Mouse (Mus musculus): ENCODE data around the gene Atp6v0d1. TPM values are rescaled to one million over a fixed set of nuclear protein-coding genes. Genes with fewer than 3 reads are reported as not detected.

Atp6v0d1 gene
- polyA plus RNA-seq, 1 experiment from 2014 or later, result 143 TPM

DNA sequence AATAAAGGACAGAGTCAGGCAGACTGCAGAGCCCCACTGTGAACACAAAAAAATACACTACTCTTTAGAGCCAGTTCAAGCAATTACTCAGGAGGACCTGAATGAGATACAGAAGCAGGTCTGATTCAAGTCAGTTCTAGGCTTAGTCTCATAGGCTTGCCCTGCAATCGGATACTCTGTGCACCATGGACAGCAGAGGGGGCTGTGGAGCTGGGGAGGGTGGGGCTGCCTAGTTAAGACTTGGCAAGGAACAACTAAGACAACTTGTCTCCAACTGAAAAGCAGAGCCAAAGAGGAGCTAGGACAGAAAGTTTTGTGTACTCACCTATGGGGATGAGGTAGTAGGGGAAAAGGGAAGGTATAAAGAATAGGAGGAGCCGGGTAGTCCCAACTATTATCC, 34.1 kb downstream of the Atp6v0d1 start:
- WGBS, result 61% methylated on average over 2 of the region's 2 CpGs

DNA sequence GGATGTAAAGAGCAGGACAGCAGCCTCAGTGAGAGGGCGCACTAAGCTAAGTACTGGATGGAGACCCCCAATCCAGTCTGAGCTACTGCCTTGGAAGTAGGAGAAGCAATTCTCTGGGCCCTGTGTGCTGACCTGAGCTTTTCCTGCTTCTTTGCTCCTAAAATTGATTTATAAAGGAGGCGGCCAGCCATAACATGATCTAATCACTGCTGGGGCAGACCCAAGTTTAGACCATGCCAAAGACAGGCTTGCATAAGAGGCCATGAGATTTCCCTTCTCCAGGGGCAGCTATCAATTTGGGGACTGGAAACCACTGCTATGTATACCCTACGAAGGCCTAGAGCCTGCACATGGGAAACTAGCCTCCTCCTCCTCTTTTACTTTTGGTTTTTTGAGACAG, 36.6 kb downstream of the Atp6v0d1 start:
- peaks cover 11% of the 10 kb centered on the region; the same call in 1 of the 2 replicates for H3K4me1 ChIP-seq
- no peak overlapping the region for H3K9ac ChIP-seq
- H3K27me3 ChIP-seq (replicated peaks), result no peaks in the 10 kb centered on the region
- H3K36me3 ChIP-seq, result peaks cover 40% of the 10 kb centered on the region
- H3K4me3 ChIP-seq, result no peak overlapping the region
- no peak overlapping the region for H3K27ac ChIP-seq
- WGBS, result 91% methylated on average over 3 of the region's 3 CpGs
- no peak overlapping the region for H3K4me2 ChIP-seq (replicated peaks)
- no peaks in the 10 kb centered on the region for H3K9me3 ChIP-seq
- ATAC-seq (ENCODE audit: low FRiP score, low read depth), result no peak

More for the DNA sequence above, 34.1 kb downstream of the Atp6v0d1 start:
- ATAC-seq (ENCODE audit: low FRiP score, low read depth), result no peak
- H3K9ac ChIP-seq, result no peak overlapping the region
- no peak overlapping the region for H3K4me3 ChIP-seq
- no peaks in the 10 kb centered on the region for H3K9me3 ChIP-seq
- no peak overlapping the region for H3K4me2 ChIP-seq (replicated peaks)
- H3K27me3 ChIP-seq (replicated peaks), result no peaks in the 10 kb centered on the region
- no peak overlapping the region for H3K27ac ChIP-seq
- peaks cover 40% of the 10 kb centered on the region for H3K36me3 ChIP-seq
- H3K4me1 ChIP-seq, result peaks cover 11% of the 10 kb centered on the region; the same call in 1 of the 2 replicates

DNA sequence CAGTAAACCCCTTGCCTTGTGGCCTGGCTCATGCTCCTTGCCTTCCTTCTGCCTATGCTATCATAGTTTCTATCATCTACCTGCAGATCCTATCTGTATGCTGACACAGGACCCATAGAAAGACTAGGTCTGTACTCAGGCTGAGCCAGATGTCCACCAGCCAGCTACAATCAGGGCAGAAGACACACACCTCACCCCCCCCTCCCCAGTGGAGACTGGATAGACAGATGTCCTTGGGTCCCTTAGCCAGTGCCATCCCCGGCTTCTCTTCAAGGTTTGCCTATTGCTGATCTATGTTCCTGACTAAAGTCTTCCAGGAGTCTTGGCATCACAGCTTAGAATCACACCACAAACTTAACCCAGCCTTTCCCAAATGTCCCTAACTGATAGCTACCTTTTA, 37.6 kb downstream of the Atp6v0d1 start:
- 92% methylated on average over 1 of the region's 1 CpGs for WGBS
- Histone ChIP-seq H3K27me3 (replicated peaks) (no peaks in the 10 kb centered on the region), H3K36me3 (peaks cover 50% of the 10 kb centered on the region), H3K9ac (no peak overlapping the region), H3K9me3 (no peaks in the 10 kb centered on the region), H3K4me1 (peaks cover 6% of the 10 kb centered on the region; the same call in 1 of the 2 replicates), H3K4me2 (replicated peaks) (no peak overlapping the region), H3K27ac (no peak overlapping the region), H3K4me3 (no peak overlapping the region)
- ATAC-seq (ENCODE audit: low FRiP score, low read depth), result no peak

DNA sequence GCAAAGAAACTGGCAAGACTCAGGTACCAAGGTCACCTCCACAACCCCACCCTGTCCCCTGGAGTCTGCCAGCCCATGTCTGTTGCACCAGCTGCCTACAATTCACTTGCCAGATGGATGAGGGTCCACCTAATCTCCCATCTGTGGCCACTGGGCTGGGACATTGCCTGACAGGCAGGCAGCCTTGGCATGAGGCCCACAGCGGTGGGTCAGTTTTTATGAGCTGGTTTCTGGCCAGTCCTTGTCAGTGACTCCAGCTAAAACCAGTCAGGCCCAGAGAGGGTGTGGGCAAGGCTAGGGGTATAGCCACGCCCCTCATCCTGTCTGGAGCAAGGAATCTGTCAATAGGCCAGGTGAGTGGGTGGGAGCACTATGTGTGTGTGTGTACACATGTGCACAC, 38.7 kb downstream of the Atp6v0d1 start:
- Histone ChIP-seq H3K27me3 (replicated peaks) (no peaks in the 10 kb centered on the region), H3K4me1 (peaks cover 6% of the 10 kb centered on the region; the same call in 1 of the 2 replicates), H3K27ac (no peak overlapping the region), H3K36me3 (peaks cover 60% of the 10 kb centered on the region), H3K9me3 (no peaks in the 10 kb centered on the region), H3K9ac (no peak overlapping the region), H3K4me2 (replicated peaks) (no peak overlapping the region), H3K4me3 (no peak overlapping the region)
- 76% methylated on average over 2 of the region's 2 CpGs for WGBS
- no peak for ATAC-seq (ENCODE audit: low FRiP score, low read depth)

DNA sequence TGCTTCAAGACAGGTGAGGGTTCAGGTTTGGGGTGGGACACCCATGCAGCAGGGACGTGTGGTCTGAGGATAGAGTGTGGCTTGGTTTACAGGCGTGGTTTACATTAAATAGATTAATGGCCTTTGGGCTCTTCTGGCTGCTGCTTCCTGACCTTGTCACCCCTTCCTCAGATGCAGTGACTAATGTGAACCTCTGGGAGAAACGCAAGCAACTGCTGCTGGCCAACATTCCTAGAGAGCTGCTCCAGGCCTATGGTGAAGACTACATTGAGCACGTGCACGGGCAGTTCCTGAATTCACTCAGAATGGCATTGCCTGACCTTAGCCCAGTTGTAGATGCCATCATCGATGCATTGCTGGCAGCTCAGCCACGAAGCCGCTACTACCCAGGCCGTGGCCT, 43.0 kb downstream of the Atp6v0d1 start:
- 72% methylated on average over 9 of the region's 9 CpGs for WGBS
- no peak for ATAC-seq (ENCODE audit: low FRiP score, low read depth)
- Histone ChIP-seq H3K9ac (no peak overlapping the region), H3K36me3 (peaks cover 40% of the 10 kb centered on the region), H3K27me3 (replicated peaks) (0 out of 2 replicates have a peak, but pooled peaks cover 3% of the 10 kb centered on the region), H3K27ac (no peak overlapping the region), H3K9me3 (no peaks in the 10 kb centered on the region), H3K4me1 (peaks cover 36% of the 10 kb centered on the region), H3K4me2 (replicated peaks) (no peak overlapping the region), H3K4me3 (no peak overlapping the region)

DNA sequence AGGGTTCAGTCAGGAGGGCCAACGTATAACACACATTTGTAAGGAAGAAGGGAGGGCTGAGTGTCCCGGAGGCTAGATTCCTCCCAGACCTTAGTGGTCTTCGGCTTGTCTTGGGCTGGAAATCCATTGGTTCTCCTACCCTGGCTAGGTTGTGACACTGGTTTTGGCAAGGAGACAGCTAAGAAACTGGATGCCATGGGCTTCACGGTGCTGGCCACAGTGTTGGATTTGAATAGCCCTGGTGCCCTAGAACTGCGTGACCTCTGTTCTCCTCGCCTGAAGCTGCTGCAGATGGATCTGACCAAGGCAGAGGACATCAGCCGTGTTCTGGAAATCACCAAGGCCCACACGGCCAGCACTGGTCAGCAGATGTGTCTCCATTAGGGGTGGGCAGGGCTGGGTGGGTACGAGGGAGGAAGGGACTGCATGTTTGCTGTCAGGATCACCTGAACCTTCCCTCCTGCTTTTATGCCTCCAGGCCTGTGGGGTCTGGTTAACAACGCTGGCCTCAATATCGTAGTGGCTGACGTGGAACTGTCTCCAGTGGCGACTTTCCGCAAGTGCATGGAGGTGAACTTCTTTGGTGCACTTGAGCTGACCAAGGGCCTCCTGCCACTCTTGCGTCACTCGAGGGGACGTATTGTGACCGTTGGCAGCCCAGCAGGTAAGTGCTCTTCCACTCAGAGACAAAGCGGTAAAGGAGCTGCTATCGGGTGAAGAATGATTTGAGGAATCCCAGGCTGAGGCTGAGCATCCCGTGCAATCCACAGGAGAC, 43.7 kb downstream of the Atp6v0d1 start:
- Histone ChIP-seq H3K27me3 (replicated peaks) (0 out of 2 replicates have a peak, but pooled peaks cover 3% of the 10 kb centered on the region), H3K4me2 (replicated peaks) (no peak overlapping the region), H3K27ac (no peak overlapping the region), H3K4me3 (no peak overlapping the region), H3K9me3 (no peaks in the 10 kb centered on the region), H3K4me1 (peaks cover 41% of the 10 kb centered on the region), H3K9ac (no peak overlapping the region), H3K36me3 (peaks cover 40% of the 10 kb centered on the region)
- 88% methylated on average over 21 of the region's 21 CpGs for WGBS
- ATAC-seq (ENCODE audit: low FRiP score, low read depth), result no peak

DNA sequence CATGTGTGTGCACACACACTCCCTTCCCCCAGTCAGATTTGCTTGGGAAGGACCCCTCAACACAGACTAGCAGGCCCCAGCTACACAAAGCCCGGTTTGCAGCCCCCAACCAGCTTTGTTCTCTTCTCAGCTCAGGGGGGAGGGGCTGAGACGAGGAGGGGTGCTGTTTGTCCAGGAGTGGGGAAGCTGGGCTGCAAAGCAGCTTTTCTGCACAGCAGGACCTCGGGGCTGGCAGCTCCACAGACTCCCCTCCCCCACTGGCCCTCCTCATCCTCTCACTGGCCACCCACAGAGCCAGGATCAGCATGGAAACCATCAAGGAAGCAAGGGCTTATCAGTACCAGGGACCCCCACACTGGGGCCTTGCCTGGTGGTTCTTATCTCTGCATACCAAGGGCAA, 44.8 kb downstream of the Atp6v0d1 start:
- 0 out of 2 replicates have a peak overlapping the region, but pooled peaks have one; percentile 63 for H3K4me3 ChIP-seq
- H3K36me3 ChIP-seq, result peaks cover 34% of the 10 kb centered on the region
- 0% methylated on average over 3 of the region's 3 CpGs for WGBS
- peaks cover 49% of the 10 kb centered on the region for H3K4me1 ChIP-seq
- no peaks in the 10 kb centered on the region for H3K9me3 ChIP-seq
- no peak overlapping the region for H3K9ac ChIP-seq
- H3K27me3 ChIP-seq (replicated peaks), result peaks cover 10% of the 10 kb centered on the region; the same call in 1 of the 2 replicates
- H3K27ac ChIP-seq, result 0 out of 2 replicates have a peak overlapping the region, but pooled peaks have one; percentile 38
- 0 out of 2 replicates have a peak, but pooled peaks have one; percentile 14 for ATAC-seq (ENCODE audit: low FRiP score, low read depth)
- peak overlapping the region; percentile 96 for H3K4me2 ChIP-seq (replicated peaks)

DNA sequence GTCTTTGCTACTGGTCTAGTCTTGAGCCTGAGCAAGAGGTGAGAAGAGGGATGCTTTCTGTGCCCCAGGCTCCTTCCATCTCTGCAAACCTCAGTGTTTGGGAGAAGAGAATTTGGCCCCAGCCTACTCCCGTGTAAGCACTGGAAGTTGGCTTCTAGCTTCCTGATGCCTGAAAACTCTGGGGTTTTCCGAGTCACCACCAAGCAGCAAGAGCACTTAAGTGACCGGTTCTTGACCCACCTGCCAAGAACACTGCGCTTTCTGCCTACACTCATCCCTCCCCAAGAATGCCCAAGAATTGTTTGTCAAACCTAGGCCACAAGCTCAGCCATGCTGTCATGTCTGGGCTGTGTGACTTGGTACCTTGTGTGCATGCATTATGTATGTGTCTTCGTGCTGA, 45.3 kb downstream of the Atp6v0d1 start:
- Histone ChIP-seq H3K4me3 (peak overlapping the region; percentile 63; the same call in 1 of the 2 replicates), H3K9ac (0 out of 2 replicates have a peak overlapping the region, but pooled peaks have one; percentile 10), H3K9me3 (no peaks in the 10 kb centered on the region), H3K27me3 (replicated peaks) (peaks cover 10% of the 10 kb centered on the region; the same call in 1 of the 2 replicates), H3K4me1 (peaks cover 52% of the 10 kb centered on the region), H3K27ac (no peak overlapping the region), H3K36me3 (peaks cover 34% of the 10 kb centered on the region), H3K4me2 (replicated peaks) (peak overlapping the region; percentile 96)
- 33% methylated on average over 5 of the region's 5 CpGs for WGBS
- no peak for ATAC-seq (ENCODE audit: low FRiP score, low read depth)

DNA sequence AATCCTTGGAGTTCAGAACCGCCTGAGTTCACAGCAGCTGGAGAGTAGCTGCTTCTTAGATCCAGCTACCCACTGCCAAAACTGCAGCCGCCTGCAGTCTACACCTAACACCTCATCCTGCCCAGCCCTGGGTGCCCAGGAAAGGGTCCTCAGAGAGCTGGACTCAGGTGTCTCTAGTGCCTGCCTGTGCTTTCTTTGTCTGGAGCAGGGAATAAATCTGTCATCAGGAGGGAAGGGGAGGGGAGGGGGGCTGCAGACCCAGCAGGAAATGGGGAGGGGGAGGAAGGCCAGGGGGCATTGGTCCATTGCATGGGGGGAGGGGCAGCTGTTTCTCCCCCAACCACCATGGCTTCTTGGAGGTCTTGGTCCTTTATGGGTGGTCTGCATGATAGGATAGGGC, 46.3 kb downstream of the Atp6v0d1 start:
- Histone ChIP-seq H3K4me3 (peak overlapping the region; percentile 63), H3K9ac (peak overlapping the region; percentile 81), H3K4me1 (peaks cover 52% of the 10 kb centered on the region), H3K27ac (peak overlapping the region; percentile 47; the same call in 1 of the 2 replicates), H3K36me3 (peaks cover 24% of the 10 kb centered on the region), H3K9me3 (no peaks in the 10 kb centered on the region), H3K27me3 (replicated peaks) (peaks cover 10% of the 10 kb centered on the region; the same call in 1 of the 2 replicates), H3K4me2 (replicated peaks) (peak overlapping the region; percentile 96)
- WGBS, result 3% methylated on average over 2 of the region's 2 CpGs
- ATAC-seq (ENCODE audit: low FRiP score, low read depth), result 0 out of 2 replicates have a peak, but pooled peaks have one; percentile 5

DNA sequence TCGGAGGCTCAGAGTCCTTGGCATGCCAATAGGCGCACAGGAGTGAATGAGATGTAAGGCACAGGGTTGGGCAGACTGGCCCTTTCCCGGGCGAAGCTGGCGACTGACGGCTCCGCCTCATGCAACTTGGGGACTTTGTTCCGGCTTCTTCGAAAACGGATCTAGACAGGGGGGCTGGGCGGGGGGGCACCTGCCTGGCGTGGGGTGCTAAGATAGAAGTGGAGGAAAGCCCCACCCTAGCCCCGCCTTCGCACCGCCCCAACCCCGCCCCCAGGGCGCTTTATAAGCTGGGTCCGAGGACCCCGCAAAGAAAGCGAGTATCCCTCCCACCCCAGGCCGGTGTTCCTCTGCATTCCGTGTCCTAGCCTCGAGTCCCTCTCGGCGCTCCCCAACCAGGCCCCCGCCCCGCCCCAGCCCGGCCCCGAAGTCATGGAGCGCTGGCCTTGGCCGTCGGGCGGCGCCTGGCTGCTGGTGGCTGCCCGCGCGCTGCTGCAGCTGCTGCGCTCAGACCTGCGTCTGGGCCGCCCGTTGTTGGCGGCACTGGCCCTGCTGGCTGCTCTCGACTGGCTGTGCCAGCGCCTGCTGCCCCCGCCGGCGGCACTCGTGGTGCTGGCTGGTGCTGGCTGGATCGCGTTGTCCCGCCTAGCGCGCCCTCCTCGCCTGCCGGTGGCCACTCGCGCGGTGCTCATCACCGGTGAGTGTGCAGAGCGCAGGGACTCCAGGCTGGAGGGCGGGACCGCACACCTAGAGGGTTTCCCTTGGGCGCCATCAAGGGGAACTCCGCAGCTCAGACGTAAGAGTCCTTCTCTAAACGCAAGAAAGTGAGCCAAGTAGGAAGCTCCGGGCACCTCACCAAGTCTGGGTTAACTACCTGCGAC, 47.2 kb downstream of the Atp6v0d1 start, which contains the start of gene Hsd11b2:
Gene Hsd11b2 (plus strand): TSS at position 320 of the 878 bp plus-strand sequence.
- H3K27me3 ChIP-seq (replicated peaks), result peaks cover 10% of the 10 kb centered on the region; the same call in 1 of the 2 replicates
- WGBS, result under 1% methylated on average over 63 of the region's 68 CpGs
- H3K4me1 ChIP-seq, result peaks cover 52% of the 10 kb centered on the region
- H3K9ac ChIP-seq, result peak within 1 kb of the TSS; percentile 81
- peak within 1 kb of the TSS; percentile 72 for H3K27ac ChIP-seq
- H3K4me3 ChIP-seq, result peak within 1 kb of the TSS; percentile 63
- peak; percentile 57 for ATAC-seq (ENCODE audit: low FRiP score, low read depth)
- H3K36me3 ChIP-seq, result peaks cover 16% of the 10 kb centered on the region
- H3K4me2 ChIP-seq (replicated peaks), result peak within 1 kb of the TSS; percentile 96
- no peaks in the 10 kb centered on the region for H3K9me3 ChIP-seq

DNA sequence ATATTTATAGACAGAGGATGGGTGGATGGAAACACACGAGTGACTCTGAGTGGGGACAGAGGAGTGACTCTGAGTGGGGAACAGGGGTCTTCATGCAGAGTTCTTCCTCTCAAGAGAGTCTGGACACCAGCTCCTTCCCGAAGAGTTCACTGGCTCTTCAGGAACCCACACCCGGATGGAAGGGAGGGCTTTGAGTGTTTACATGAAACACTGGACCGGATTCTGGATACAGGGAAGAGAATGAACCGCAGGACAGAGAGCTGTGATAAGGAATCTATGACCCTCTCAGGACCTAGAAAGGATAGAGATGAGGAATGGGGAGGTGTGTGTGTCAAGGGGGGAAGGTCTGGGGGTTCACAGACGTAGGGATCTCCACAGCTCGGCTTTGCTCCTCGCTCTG, 48.5 kb downstream of the Atp6v0d1 start:
- Histone ChIP-seq H3K36me3 (peaks cover 4% of the 10 kb centered on the region; the same call in 1 of the 2 replicates), H3K4me2 (replicated peaks) (peak overlapping the region; percentile 96; the same call in 1 of the 2 replicates), H3K9me3 (no peaks in the 10 kb centered on the region), H3K27ac (no peak overlapping the region), H3K4me1 (peaks cover 52% of the 10 kb centered on the region), H3K27me3 (replicated peaks) (peaks cover 10% of the 10 kb centered on the region; the same call in 1 of the 2 replicates), H3K9ac (no peak overlapping the region), H3K4me3 (no peak overlapping the region)
- no peak for ATAC-seq (ENCODE audit: low FRiP score, low read depth)
- WGBS, result 47% methylated on average over 8 of the region's 8 CpGs
